Mouse (Mus musculus) lung, postnatal 0 days (tissue): Measurements from ENCODE around the gene B4galt1. TPM values are rescaled to one million over a fixed set of nuclear protein-coding genes. Genes with fewer than 3 reads are reported as not detected.

Experiments used
- ATAC-seq: fragments of 200-750 bp; cut with Nextera tagmentation; 2 replicates; pipeline ENCODE4 v1.8.0; 2017; ENCODE audit warnings: moderate library complexity
- DNase-seq: peaks from one replicate; pipeline ENCODE4 v3.0.0-alpha.2; 2016; ENCODE audit warnings: low spot score
- H3K27ac ChIP-seq: fragments of 300-500 bp; sonication (generic); 2 replicates; pipeline ENCODE4 v1.5.1; 2014; ENCODE audit warnings: antibody characterized with exemption, mild to moderate bottlenecking, low read length, mixed read lengths
- H3K27me3 ChIP-seq: fragments of 300-500 bp; sonication (generic); replicated peaks from 2 replicates; pipeline ENCODE4 v1.6.1; 2014; ENCODE audit warnings: low read length, mixed read lengths; ENCODE audit not compliant: insufficient read depth
- H3K36me3 ChIP-seq: fragments of 300-500 bp; sonication (generic); 2 replicates; pipeline ENCODE4 v1.6.1; 2014; ENCODE audit warnings: low read length, mixed read lengths; ENCODE audit not compliant: insufficient read depth
- H3K4me1 ChIP-seq: fragments of 300-500 bp; sonication (generic); 2 replicates; pipeline ENCODE4 v1.6.1; 2014; ENCODE audit warnings: antibody characterized with exemption, low read depth, low read length, mixed read lengths; ENCODE audit not compliant: insufficient read depth
- H3K4me2 ChIP-seq: fragments of 300-500 bp; sonication (generic); replicated peaks from 2 replicates; pipeline ENCODE4 v1.6.1; 2014; ENCODE audit warnings: low read depth, mild to moderate bottlenecking, low read length, moderate library complexity, mixed read lengths
- H3K4me3 ChIP-seq: fragments of 300-500 bp; sonication (generic); 2 replicates; pipeline ENCODE4 v1.5.1; 2014; ENCODE audit warnings: low read depth, low read length
- H3K9ac ChIP-seq: fragments of 300-500 bp; sonication (generic); replicated peaks from 2 replicates; pipeline ENCODE4 v1.6.1; 2014; ENCODE audit warnings: low read depth, mild to moderate bottlenecking
- H3K9me3 ChIP-seq: fragments of 300-500 bp; sonication (generic); 2 replicates; pipeline ENCODE4 v1.6.1; 2016; ENCODE audit warnings: low read length, mixed read lengths
- CTCF ChIP-seq: IDR thresholded peaks from 2 replicates; pipeline ENCODE4 v1.5.1; 2016; ENCODE audit warnings: antibody characterized with exemption, mild to moderate bottlenecking
- EP300 ChIP-seq: IDR thresholded peaks from 2 replicates; pipeline ENCODE4 v1.6.1; 2016; ENCODE audit warnings: antibody characterized with exemption, mild to moderate bottlenecking, control low read depth
- WGBS: fragments of 180-500 bp; shearing (Covaris S2); extraction: QIAGEN DNeasy Blood & Tissue Kit; methylation state at CpG from one replicate; pipeline ENCODE4 v1.1.7; 2014; 5-methylcytosine and 5-hydroxymethylcytosine counted together
- polyA plus RNA-seq: library from polyadenylated mRNA; unstranded; fragments of >200 nt; fragmentation: Nextera tagmentation; extraction: Ambion mirVana; gene quantifications from 2 replicates; pipeline ENCODE4 v1.2.1, GENCODE M21; 2015

B4galt1 gene
- polyA plus RNA-seq, 1 experiment from 2014 or later = 89.4 TPM

DNA sequence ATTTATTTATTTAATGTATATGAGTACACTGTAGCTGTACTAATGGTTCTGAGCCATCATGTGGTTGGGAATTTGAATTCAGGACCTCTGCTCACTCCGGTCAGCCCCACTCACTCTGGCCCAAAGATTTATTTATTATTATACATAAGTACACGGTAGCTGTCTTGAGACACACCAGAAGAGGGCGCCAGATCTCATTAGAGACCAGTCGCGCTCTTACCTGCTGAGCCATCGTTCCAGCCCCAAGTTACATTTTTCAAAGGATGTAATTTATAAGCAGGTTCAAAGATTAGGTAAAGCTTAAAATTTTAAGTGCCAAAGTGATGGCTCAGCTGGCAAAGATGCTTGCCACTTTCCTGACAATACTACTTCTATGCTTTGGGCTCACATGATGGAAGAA is 75.1 kb downstream of the B4galt1 start:
- DNase-seq (no peak), ATAC-seq (no peak)
- Histone ChIP-seq H3K4me2 (no peak overlapping the region), H3K4me3 (no peak overlapping the region), H3K4me1 (peaks cover 3% of the 10 kb centered on the region; the same call in 1 of the 2 replicates), H3K9me3 (no peaks in the 10 kb centered on the region), H3K9ac (no peak overlapping the region), H3K27ac (no peak overlapping the region), H3K27me3 (no peaks in the 10 kb centered on the region), H3K36me3 (no peaks in the 10 kb centered on the region)
- TF ChIP-seq EP300 = no peak
- TF ChIP-seq CTCF = peak; percentile 44
- 84% methylated on average over 6 of the region's 6 CpGs for WGBS

DNA sequence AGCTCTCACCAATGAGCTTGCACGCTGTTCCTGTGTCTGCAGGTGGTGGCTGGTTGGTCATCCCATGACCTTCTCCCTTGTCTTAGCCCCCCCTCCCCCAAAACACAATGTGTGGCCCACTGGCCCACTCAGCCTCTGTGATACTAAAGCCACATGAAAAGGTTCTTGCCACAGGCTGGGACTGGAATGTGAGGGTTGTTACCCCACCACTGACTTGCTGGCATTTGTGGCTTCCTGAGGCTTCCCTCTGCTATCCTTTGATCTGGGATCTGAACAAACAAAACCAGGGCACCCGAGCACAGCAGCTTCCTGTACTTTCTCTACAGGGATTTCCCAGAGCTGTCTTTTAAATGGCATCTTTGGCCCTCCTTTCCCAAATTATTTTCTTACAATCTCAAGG is 76.7 kb downstream of the B4galt1 start:
- Histone ChIP-seq H3K27ac (no peak overlapping the region), H3K4me2 (no peak overlapping the region), H3K9me3 (no peaks in the 10 kb centered on the region), H3K4me3 (no peak overlapping the region), H3K36me3 (no peaks in the 10 kb centered on the region), H3K4me1 (peaks cover 3% of the 10 kb centered on the region; the same call in 1 of the 2 replicates), H3K9ac (no peak overlapping the region), H3K27me3 (no peaks in the 10 kb centered on the region)
- TF ChIP-seq CTCF (no peak), EP300 (no peak)
- DNase-seq = no peak
- 29% methylated on average over 2 of the region's 2 CpGs for WGBS
- ATAC-seq = no peak

DNA sequence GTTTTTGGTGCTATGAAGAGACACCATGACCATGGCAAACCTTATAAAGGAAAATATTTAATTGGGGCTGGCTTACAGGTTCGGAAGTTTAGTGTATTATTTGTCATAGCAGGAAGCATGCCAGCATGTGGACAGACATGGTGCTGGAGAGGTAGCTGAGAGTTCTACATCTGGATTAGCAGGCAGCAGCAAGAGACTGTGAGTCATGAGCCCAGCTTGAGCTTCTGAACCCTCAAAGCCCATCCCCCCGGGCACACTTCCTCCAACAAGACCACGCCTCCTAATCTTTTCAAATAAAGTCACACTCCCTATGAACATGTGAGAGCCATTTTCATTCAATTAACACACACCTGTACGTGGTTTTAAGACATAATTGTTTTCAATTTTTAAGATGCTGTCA is 77.4 kb downstream of the B4galt1 start:
- ATAC-seq (no peak), DNase-seq (peak; percentile 46)
- Histone ChIP-seq H3K4me3 (no peak overlapping the region), H3K9me3 (no peaks in the 10 kb centered on the region), H3K4me1 (peaks cover 3% of the 10 kb centered on the region; the same call in 1 of the 2 replicates), H3K27me3 (no peaks in the 10 kb centered on the region), H3K27ac (no peak overlapping the region), H3K36me3 (no peaks in the 10 kb centered on the region), H3K9ac (no peak overlapping the region), H3K4me2 (no peak overlapping the region)
- WGBS = 59% methylated on average over 4 of the region's 4 CpGs
- TF ChIP-seq EP300 = no peak
- TF ChIP-seq CTCF = no peak

DNA sequence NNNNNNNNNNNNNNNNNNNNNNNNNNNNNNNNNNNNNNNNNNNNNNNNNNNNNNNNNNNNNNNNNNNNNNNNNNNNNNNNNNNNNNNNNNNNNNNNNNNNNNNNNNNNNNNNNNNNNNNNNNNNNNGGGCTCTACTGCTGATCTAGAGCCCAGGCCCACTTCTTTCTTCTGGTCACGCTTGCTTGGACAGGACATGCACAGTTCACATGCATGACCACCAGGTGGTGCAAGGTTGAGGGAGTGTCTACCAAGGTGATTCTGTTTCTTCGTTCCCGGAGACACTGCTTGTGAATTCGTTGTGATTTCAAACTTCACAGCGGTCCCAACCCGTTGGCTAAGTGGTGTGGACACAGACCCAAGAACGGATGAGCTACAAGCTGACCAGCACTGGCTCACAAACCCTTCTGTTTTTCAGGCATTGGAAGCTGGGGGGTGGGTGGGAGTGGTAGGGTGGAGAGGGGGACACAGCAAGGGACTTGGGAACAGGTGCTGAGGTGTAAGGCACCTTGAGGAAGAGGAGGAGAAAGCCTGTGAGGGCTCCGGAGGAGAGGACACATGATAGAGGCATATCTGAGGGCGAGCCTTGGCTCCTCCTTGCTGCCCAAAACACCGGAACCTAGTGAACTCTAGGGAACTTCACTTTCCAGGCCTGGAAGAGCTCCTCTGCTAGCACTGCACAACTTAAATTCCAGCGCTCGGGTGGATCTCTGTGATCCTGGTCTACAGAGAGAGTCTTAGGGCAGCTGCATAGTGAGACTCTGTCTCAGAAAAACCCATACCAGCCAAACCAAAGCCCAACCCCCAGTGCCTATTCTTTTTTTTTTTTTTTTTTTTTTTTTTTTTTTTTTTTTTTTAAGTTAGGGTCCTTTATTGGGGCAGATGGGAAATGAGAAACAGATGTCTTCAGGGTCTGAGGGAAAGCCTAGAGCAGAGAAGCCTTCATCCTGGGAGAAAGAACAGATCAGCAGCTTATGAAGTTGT is 79.2 kb downstream of the B4galt1 start:
- Histone ChIP-seq H3K9ac (0 out of 2 replicates have a peak overlapping the region, but pooled peaks have one; percentile 13), H3K27ac (peak overlapping the region; percentile 28), H3K4me2 (peak overlapping the region; percentile 55), H3K36me3 (no peaks in the 10 kb centered on the region), H3K4me3 (no peak overlapping the region), H3K9me3 (no peaks in the 10 kb centered on the region), H3K4me1 (peaks cover 3% of the 10 kb centered on the region; the same call in 1 of the 2 replicates), H3K27me3 (no peaks in the 10 kb centered on the region)
- 10% methylated on average over 12 of the region's 12 CpGs for WGBS
- peak; percentile 99 for TF ChIP-seq CTCF
- no peak for TF ChIP-seq EP300
- peak; percentile 65 for ATAC-seq
- peak; percentile 89 for DNase-seq

DNA sequence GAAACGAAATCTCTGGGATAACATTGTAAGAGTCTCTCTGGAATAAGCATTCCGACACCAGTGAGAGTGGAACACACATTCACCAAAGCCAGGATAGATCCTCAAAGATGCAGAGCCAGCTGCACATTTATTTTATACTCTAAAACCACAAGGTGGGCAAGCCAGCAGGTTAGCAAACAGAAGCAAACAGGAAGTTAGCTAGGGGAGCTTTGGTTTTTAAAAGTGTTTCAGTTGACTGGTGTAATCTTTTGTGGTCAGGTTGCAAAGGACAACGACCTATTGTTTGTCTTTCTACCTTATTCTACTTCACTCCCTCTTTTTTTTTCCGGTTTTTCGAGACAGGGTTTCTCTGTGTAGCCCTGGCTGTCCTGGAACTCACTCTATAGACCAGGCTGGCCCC is 93.9 kb downstream of the B4galt1 start:
- no peak for TF ChIP-seq CTCF
- TF ChIP-seq EP300 = no peak
- 0 out of 2 replicates have a peak, but pooled peaks cover under 1% of the 10 kb centered on the region for H3K36me3 ChIP-seq
- H3K9me3 ChIP-seq = no peaks in the 10 kb centered on the region
- WGBS = 44% methylated on average over 5 of the region's 5 CpGs
- ATAC-seq (no peak), DNase-seq (no peak)
- no peak overlapping the region for H3K9ac ChIP-seq
- H3K4me1 ChIP-seq = no peaks in the 10 kb centered on the region
- no peak overlapping the region for H3K27ac ChIP-seq
- H3K27me3 ChIP-seq = no peaks in the 10 kb centered on the region
- no peak overlapping the region for H3K4me3 ChIP-seq
- H3K4me2 ChIP-seq = no peak overlapping the region

DNA sequence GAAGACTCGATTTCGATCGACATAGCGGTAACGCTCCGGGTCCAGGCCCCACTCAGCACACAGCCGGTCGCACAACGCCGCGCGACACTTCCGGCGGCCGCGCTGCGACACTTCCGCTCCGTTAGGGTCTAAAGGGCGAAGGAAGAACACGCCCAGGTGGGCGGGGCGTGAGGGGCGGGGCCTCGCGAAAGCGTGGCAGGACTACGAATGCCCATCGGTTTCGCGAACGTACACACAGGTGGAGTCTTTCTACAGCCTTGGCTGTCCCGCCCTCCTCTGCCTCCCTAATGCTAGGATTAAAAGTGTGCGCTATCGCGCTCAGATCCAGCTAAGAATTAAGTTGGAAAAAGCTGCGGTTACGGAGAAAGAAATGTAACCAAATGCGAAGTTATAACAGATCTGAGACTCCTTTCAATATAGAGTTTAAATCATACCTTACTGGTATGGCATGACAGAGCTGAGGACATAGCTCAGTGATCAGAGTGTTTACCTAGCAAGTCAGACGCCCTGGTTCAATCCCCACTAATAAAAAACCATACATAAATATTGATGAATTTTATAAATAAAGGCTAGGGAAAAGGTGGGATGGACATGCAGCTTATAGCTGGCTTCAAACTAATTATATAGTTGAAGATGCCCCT is 95.9 kb downstream of the B4galt1 start, which contains the start of gene Smu1:
Gene Smu1, minus strand, starts transcription at position 144 of the 641 bp plus-strand sequence.
- ATAC-seq (peak; percentile 99), DNase-seq (peak; percentile 96)
- WGBS = under 1% methylated on average over 38 of the region's 40 CpGs
- TF ChIP-seq CTCF = no peak
- TF ChIP-seq EP300 = no peak
- Histone ChIP-seq H3K27me3 (no peaks in the 10 kb centered on the region), H3K4me3 (peak within 1 kb of the TSS; percentile 86), H3K4me1 (no peaks in the 10 kb centered on the region), H3K36me3 (peaks cover 17% of the 10 kb centered on the region; the same call in 1 of the 2 replicates), H3K9me3 (no peaks in the 10 kb centered on the region), H3K4me2 (peak within 1 kb of the TSS; percentile 81), H3K9ac (peak within 1 kb of the TSS; percentile 86), H3K27ac (peak within 1 kb of the TSS; percentile 77)
